Mouse (Mus musculus) heart, adult 11 months (tissue): ENCODE results near the gene Olfr132.
"Not testable (repeated sequence)": the region's sequence is repeated elsewhere in the genome, so short reads cannot be mapped to it uniquely, and the experiment has no call there.

Source experiments
- DNase-seq: peaks from one replicate; pipeline ENCODE4 v3.0.0; 2022

Olfr132 gene

GRCm38 (mm10) chr17:38134426-38134825 is at the start of gene Olfr132:
Gene Olfr132, minus strand, starts transcription at chr17:38134526.
- no peak for DNase-seq

DNA sequence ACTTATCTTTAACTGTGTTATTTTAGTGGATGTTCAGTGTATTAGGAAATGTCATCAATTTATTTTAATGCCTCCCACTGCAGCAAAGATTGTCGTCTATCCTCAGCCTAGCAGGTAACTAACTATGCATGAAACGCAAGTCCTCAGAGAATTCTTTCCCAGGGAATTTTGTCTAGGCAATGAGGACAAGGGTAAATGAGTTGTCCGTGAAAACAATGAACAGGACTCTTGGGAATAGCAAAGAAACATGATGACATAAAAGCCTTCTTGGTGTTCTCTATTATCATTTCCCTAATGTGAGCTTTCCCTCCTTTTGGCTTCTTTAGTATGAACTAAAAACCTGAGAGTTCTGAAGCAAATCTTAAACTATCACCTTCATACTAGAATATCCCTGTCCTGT is 36.8 kb upstream of the Olfr132 start, which contains the start of gene Olfr134:
Gene Olfr134, plus strand, starts transcription at position 301 of the 400 bp plus-strand sequence.
- no peak for DNase-seq

DNA sequence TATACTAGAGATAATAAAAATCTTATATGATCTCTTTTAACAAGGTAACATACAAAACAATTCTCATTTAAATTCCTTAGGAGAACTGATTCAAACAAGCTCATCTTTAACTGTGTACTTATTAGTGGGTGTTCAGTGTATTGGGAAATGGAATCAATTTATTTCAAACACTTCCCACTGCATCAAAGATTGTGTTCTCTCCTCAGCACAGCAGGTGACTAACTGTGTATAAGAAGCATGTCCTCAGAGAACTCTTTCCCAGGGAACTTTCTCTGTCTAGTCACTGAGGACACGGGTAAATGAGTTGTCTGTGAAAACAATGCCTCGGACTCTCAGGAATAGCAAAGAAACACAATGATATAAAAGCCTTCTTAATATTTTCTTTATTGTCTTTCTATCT is 10.7 kb upstream of the Olfr132 start, which contains the start of gene Olfr133:
Gene Olfr133, plus strand, starts transcription at position 301 of the 400 bp plus-strand sequence.
- DNase-seq = no peak

GRCm38 (mm10) chr17:38125371-38125770 is 9.0 kb downstream of the Olfr132 start:
- not testable (repeated sequence) for DNase-seq

GRCm38 (mm10) chr17:38124199-38124598 is 10.1 kb downstream of the Olfr132 start:
- not testable (repeated sequence) for DNase-seq

- DNase-seq = no peak
Observed at GRCm38 (mm10) chr17:38088593-38088992, 45.7 kb downstream of the Olfr132 start, which contains the start of gene Olfr131. Gene Olfr131, minus strand, starts transcription at chr17:38088693.

GRCm38 (mm10) chr17:38082364-38082763 is 52.0 kb downstream of the Olfr132 start:
- DNase-seq = peak; percentile 53
